Mouse (Mus musculus): Measurements from ENCODE around the gene Gm47995. TPM values are rescaled to one million over a fixed set of nuclear protein-coding genes. Genes with fewer than 3 reads are reported as not detected.
A peak's percentile ranks its signal among the peaks of the same experiment; 100 is the strongest.
"Not testable (repeated sequence)": the region's sequence is repeated elsewhere in the genome, so short reads cannot be mapped to it uniquely, and the experiment has no call there.

The Gm47995 gene
- 0.41 and 0.82 TPM in 2 replicates for polyA plus RNA-seq (2012; rRNA removed)

GRCm38 (mm10) chr1:151198120-151198519 is at the start of gene Gm47995:
Gm47995 (plus strand) TSS chr1:151198448.
- WGBS: 43% methylated on average over 3 of the region's 4 CpGs
- DNase-seq (ENCODE audit: low read depth, low spot score): not testable (repeated sequence)

- no peak for DNase-seq (ENCODE audit: low read depth, low spot score)
- 94% methylated on average over 7 of the region's 7 CpGs for WGBS
Observed at GRCm38 (mm10) chr1:151150211-151150610, 48.0 kb upstream of the Gm47995 start.

- DNase-seq (ENCODE audit: low read depth, low spot score): no peak
Observed at GRCm38 (mm10) chr1:151151089-151151488, 47.2 kb upstream of the Gm47995 start.

GRCm38 (mm10) chr1:151153056-151153652 is 45.1 kb upstream of the Gm47995 start:
- 39% methylated on average over 6 of the region's 6 CpGs for WGBS
- DNase-seq (ENCODE audit: low read depth, low spot score): no peak

More at GRCm38 (mm10) chr1:151151089-151151488, 47.2 kb upstream of the Gm47995 start:
- 89% methylated on average over 2 of the region's 2 CpGs for WGBS

- 88% methylated on average over 9 of the region's 9 CpGs for WGBS
- not testable (repeated sequence) for DNase-seq (ENCODE audit: low read depth, low spot score)
Observed at GRCm38 (mm10) chr1:151154131-151154530, 44.1 kb upstream of the Gm47995 start.

GRCm38 (mm10) chr1:151156129-151156528 is 42.1 kb upstream of the Gm47995 start:
- 98% methylated on average over 3 of the region's 3 CpGs for WGBS
- DNase-seq (ENCODE audit: low read depth, low spot score): no peak

GRCm38 (mm10) chr1:151156777-151157632 is 41.2 kb upstream of the Gm47995 start:
- 79% methylated on average over 7 of the region's 7 CpGs for WGBS

GRCm38 (mm10) chr1:151157963-151158856 is 40.0 kb upstream of the Gm47995 start:
- 33% methylated on average over 9 of the region's 9 CpGs for WGBS
- DNase-seq (ENCODE audit: low read depth, low spot score): no peak

More at GRCm38 (mm10) chr1:151156777-151157632, 41.2 kb upstream of the Gm47995 start:
- DNase-seq (ENCODE audit: low read depth, low spot score): no peak

GRCm38 (mm10) chr1:151158857-151159510 is 39.3 kb upstream of the Gm47995 start:
- WGBS: 68% methylated on average over 2 of the region's 2 CpGs

GRCm38 (mm10) chr1:151166031-151166430 is 32.2 kb upstream of the Gm47995 start:
- no peak for DNase-seq (ENCODE audit: low read depth, low spot score)
- 30% methylated on average over 8 of the region's 8 CpGs for WGBS

More at GRCm38 (mm10) chr1:151158857-151159510, 39.3 kb upstream of the Gm47995 start:
- DNase-seq (ENCODE audit: low read depth, low spot score): no peak

GRCm38 (mm10) chr1:151167297-151168047 is 30.8 kb upstream of the Gm47995 start:
- WGBS: 32% methylated on average over 12 of the region's 12 CpGs
- no peak for DNase-seq (ENCODE audit: low read depth, low spot score)

- DNase-seq (ENCODE audit: low read depth, low spot score): no peak
- 47% methylated on average over 3 of the region's 3 CpGs for WGBS
Observed at GRCm38 (mm10) chr1:151168637-151169036, 29.6 kb upstream of the Gm47995 start.

- no peak for DNase-seq (ENCODE audit: low read depth, low spot score)
- 88% methylated on average over 2 of the region's 2 CpGs for WGBS
Observed at GRCm38 (mm10) chr1:151171572-151172461, 26.4 kb upstream of the Gm47995 start.

GRCm38 (mm10) chr1:151177030-151177936 is 21.0 kb upstream of the Gm47995 start:
- DNase-seq (ENCODE audit: low read depth, low spot score): peak; percentile 86

GRCm38 (mm10) chr1:151177937-151178271 is 20.3 kb upstream of the Gm47995 start:
- 12% methylated on average over 4 of the region's 4 CpGs for WGBS
- DNase-seq (ENCODE audit: low read depth, low spot score): no peak

More at GRCm38 (mm10) chr1:151177030-151177936, 21.0 kb upstream of the Gm47995 start:
- 21% methylated on average over 10 of the region's 10 CpGs for WGBS

GRCm38 (mm10) chr1:151178505-151179083 is 19.7 kb upstream of the Gm47995 start:
- WGBS: 38% methylated on average over 2 of the region's 2 CpGs
- DNase-seq (ENCODE audit: low read depth, low spot score): no peak
